Mouse (Mus musculus): Measurements from ENCODE around the gene Rhbdd1. TPM values are rescaled to one million over a fixed set of nuclear protein-coding genes. Genes with fewer than 3 reads are reported as not detected.

Gene Rhbdd1
- total RNA-seq, 1 experiment from 2014 or later = 15.6 TPM

GRCm38 (mm10) chr1:82486371-82486770 lies 170.1 kb downstream of the Rhbdd1 start:
- no peak for ATAC-seq (replicated peaks in 1 of 2; ENCODE audit: insufficient read depth in 1 of 2, low FRiP score in 2 of 2, low TSS enrichment in 1 of 2, low read depth in 1 of 2, poor library complexity in 2 of 2, severe bottlenecking in 2 of 2)

DNA sequence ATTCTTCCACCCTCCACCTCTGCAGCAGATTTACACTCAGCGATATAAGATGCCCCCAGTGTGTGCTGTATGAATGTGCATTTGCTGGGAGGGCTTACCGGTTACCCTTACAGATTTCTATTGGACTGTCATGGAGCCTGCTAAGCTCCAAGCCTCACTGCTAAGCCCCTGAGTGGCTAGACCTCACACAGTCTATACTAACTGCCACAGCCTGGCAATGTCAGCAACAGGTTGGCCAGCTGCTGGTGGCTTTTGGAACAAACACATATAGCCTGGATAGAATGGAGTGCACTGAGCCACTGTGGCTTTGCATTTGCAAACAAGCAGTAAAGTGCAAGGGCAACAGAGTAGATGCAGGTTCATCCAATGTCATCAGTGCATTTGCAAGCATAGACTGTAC lies 175.7 kb downstream of the Rhbdd1 start:
- no peak for ATAC-seq (replicated peaks in 1 of 2; ENCODE audit: insufficient read depth in 1 of 2, low FRiP score in 2 of 2, low TSS enrichment in 1 of 2, low read depth in 1 of 2, poor library complexity in 2 of 2, severe bottlenecking in 2 of 2)

Other genes starting within 250 kb of the Rhbdd1 start
- gene Gm9747, start 83.3 kb upstream of the Rhbdd1 start, total RNA-seq (2017) = not detected in 2 replicates
- gene Irs1, start 25.0 kb upstream of the Rhbdd1 start, total RNA-seq (2017) = 0.05 and 0.06 TPM in 2 replicates